Comparison of ENCODE assay signal across 29 mouse cellular contexts in the genomic region with DNA sequence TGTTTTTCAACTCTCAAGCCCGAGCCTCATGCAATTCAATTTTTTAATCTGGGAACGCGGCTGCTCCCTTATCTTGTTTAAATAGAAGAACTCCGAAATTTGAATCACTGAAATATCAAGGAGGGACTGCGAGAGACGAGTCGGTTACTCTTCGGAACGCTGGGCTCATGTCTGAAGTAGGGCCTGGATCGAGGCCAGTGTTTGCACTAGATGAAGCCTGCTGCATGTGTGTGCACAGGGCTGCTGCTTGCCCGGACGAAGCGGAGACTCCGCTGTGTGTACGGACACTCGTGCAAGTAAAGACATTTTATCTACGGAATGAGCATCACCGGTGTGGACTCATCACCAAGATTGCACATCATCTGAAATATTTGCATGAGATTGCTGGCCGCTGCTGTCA.
DNase-seq lines count a peak whose midpoint lies in the region; ATAC-seq and TF ChIP-seq lines count a peak whose summit lies in the region.
"Had no signal": no experiment of that assay in that cellular context is flagged by ENCODE, and none has a peak within 500 bp of the region (broad histone marks: within the 10 kb centered on the region; RNA-seq: fewer than 3 reads in every experiment).

No protein-coding gene starts in this region.

- intact Hi-C loops in left cerebral cortex, postnatal 4 days (cut with DNase I) = no loop called here

- H3K4me1 ChIP-seq in testis, adult 2 months (ENCODE audit: control insufficient read depth, insufficient read depth, low read length) = peaks cover 10% of the 10 kb centered on the region
- peaks cover 10% of the 10 kb centered on the region for H3K4me1 ChIP-seq in kidney, embryonic 14.5 days (ENCODE audit: control insufficient read depth, insufficient read depth, low read length)
- H3K4me1 ChIP-seq: megakaryocyte, embryonic 14.5 days had no signal

- DNase-seq in left cerebral cortex, postnatal 4 days = peak; percentile 31
- DNase-seq in left cerebral cortex, adult 11 months (ENCODE audit: low spot score) = no peak
- DNase-seq in testis, postnatal 14 days (ENCODE audit: low spot score) = no peak
- DNase-seq in lung, postnatal 10 days = peak; percentile 56
- DNase-seq in cerebellum, adult 18-20 months = no peak
- DNase-seq: B cell, adult 2 months; cerebellum, adult 11-12 months; cerebellum, postnatal 25 days; gastrocnemius, postnatal 14 days; heart, adult 18-20 months; heart, postnatal 10 days; kidney, adult 11 months; kidney, postnatal 4 days; liver; liver, postnatal 0 days; thymus, postnatal 36 days had no signal

- no peak for ATAC-seq in kidney, embryonic 14.5 days (ENCODE audit: low FRiP score, low TSS enrichment)
- ATAC-seq: forebrain, embryonic 15.5 days; liver, postnatal 0 days; midbrain, embryonic 15.5 days; Patski had no signal

- no peak overlapping the region for H3K4me3 ChIP-seq in testis, adult 2 months (ENCODE audit: control insufficient read depth, low read depth, low read length)
- no peak overlapping the region for H3K4me3 ChIP-seq in kidney, embryonic 14.5 days (ENCODE audit: low read length)
- H3K4me3 ChIP-seq: embryonic facial prominence, embryonic 12.5 days; forebrain, embryonic 15.5 days; heart, embryonic 12.5 days; hindbrain, embryonic 12.5 days; limb, embryonic 10.5 days; megakaryocyte, embryonic 14.5 days; midbrain, embryonic 15.5 days had no signal

- no peak overlapping the region for H3K4me2 ChIP-seq in kidney, embryonic 14.5 days (replicated peaks; ENCODE audit: low read depth, low read length)
- H3K4me2 ChIP-seq: embryonic facial prominence, embryonic 12.5 days; forebrain, embryonic 15.5 days; heart, embryonic 12.5 days; hindbrain, embryonic 12.5 days; midbrain, embryonic 15.5 days had no signal

- H3K27ac ChIP-seq in testis, adult 2 months (ENCODE audit: control insufficient read depth, insufficient read depth, low read depth, low read length) = peak overlapping the region; percentile 17; the same call in 1 of the 2 replicates
- H3K27ac ChIP-seq in kidney, embryonic 14.5 days (ENCODE audit: low read depth, low read length) = no peak overlapping the region
- H3K27ac ChIP-seq: embryonic facial prominence, embryonic 12.5 days; forebrain, embryonic 15.5 days; hindbrain, embryonic 12.5 days; limb, embryonic 10.5 days; midbrain, embryonic 15.5 days; stomach, postnatal 0 days had no signal

- 86% methylated on average over 19 of the region's 19 CpGs for WGBS in kidney, embryonic 14.5 days

- TF ChIP-seq POLR2A in testis, adult 2 months (IDR thresholded peaks at IDR 0.05; ENCODE audit: control insufficient read depth, low read depth, low read length) = no peak

- no peaks in the 10 kb centered on the region for H3K36me3 ChIP-seq in testis, adult 2 months (ENCODE audit: control insufficient read depth, insufficient read depth, low read length)
- no peaks in the 10 kb centered on the region for H3K36me3 ChIP-seq in kidney, embryonic 14.5 days (ENCODE audit: control insufficient read depth, insufficient read depth, low read length)
- H3K36me3 ChIP-seq: embryonic facial prominence, embryonic 12.5 days; forebrain, embryonic 15.5 days; G1E; heart, embryonic 12.5 days; hindbrain, embryonic 12.5 days; limb, embryonic 10.5 days; midbrain, embryonic 15.5 days had no signal

- no peak for TF ChIP-seq CTCF in testis, adult 2 months (IDR thresholded peaks at IDR 0.05; ENCODE audit: control insufficient read depth, insufficient read depth, insufficient replicate concordance, low read depth, low read length)

- H3K9ac ChIP-seq in kidney, embryonic 14.5 days (ENCODE audit: low read depth, low read length) = no peak overlapping the region
- H3K9ac ChIP-seq: embryonic facial prominence, embryonic 12.5 days; forebrain, embryonic 15.5 days; heart, embryonic 12.5 days; hindbrain, embryonic 12.5 days; liver, postnatal 0 days; midbrain, embryonic 15.5 days had no signal

- no peaks in the 10 kb centered on the region for H3K27me3 ChIP-seq in testis, adult 2 months (ENCODE audit: control insufficient read depth, insufficient read depth, low read length)
- no peaks in the 10 kb centered on the region; the same call in 1 of the 2 replicates for H3K27me3 ChIP-seq in kidney, embryonic 14.5 days (ENCODE audit: control insufficient read depth, insufficient read depth, low read length)
- H3K27me3 ChIP-seq: CH12.LX; embryonic facial prominence, embryonic 12.5 days; forebrain, embryonic 15.5 days; heart, embryonic 12.5 days; hindbrain, embryonic 12.5 days; midbrain, embryonic 15.5 days; Patski had no signal

- H3K9me3 ChIP-seq in kidney, embryonic 14.5 days (ENCODE audit: control insufficient read depth, low read length) = no peaks in the 10 kb centered on the region
- H3K9me3 ChIP-seq: embryonic facial prominence, embryonic 12.5 days; forebrain, embryonic 15.5 days; heart, embryonic 12.5 days; hindbrain, embryonic 12.5 days; limb, embryonic 10.5 days; megakaryocyte, embryonic 14.5 days; midbrain, embryonic 15.5 days had no signal

Comparison
In these comparisons a context has a peak if more than half of its experiments do, and no peak if none do; other contexts are left out.
1. DNase-seq: peak in left cerebral cortex, postnatal 4 days (single experiment) and lung, postnatal 10 days (single experiment); none in left cerebral cortex, adult 11 months (single experiment), testis, postnatal 14 days (single experiment) and cerebellum, adult 18-20 months (0 of 2).